Mouse (Mus musculus) forebrain, embryonic 16.5 days (tissue): ENCODE measurements around the gene Ak1. TPM values are rescaled to one million over a fixed set of nuclear protein-coding genes. Genes with fewer than 3 reads are reported as not detected.
A peak's percentile ranks its signal among the peaks of the same experiment; 100 is the strongest.

Source experiments
- ATAC-seq: fragments of 200-750 bp; cut with Nextera tagmentation; 2 replicates; pipeline ENCODE4 v1.8.0; 2017; ENCODE audit warnings: mild to moderate bottlenecking, moderate library complexity
- H3K27ac ChIP-seq: fragments of 300-500 bp; sonication (generic); 2 replicates; pipeline ENCODE4 v1.5.1; 2014; ENCODE audit warnings: low read length, control low read depth
- H3K27me3 ChIP-seq: fragments of 300-500 bp; sonication (generic); replicated peaks from 2 replicates; pipeline ENCODE4 v1.6.1; 2014; ENCODE audit warnings: low read length; ENCODE audit not compliant: control insufficient read depth, insufficient read depth
- H3K36me3 ChIP-seq: fragments of 300-500 bp; sonication (generic); 2 replicates; pipeline ENCODE4 v1.6.1; 2014; ENCODE audit not compliant: control insufficient read depth, insufficient read depth
- H3K4me1 ChIP-seq: fragments of 300-500 bp; sonication (generic); replicated peaks from 2 replicates; pipeline ENCODE4 v1.6.1; 2014; ENCODE audit warnings: low read length; ENCODE audit not compliant: control insufficient read depth, insufficient read depth
- H3K4me2 ChIP-seq: fragments of 300-500 bp; sonication (generic); 2 replicates; pipeline ENCODE4 v1.6.1; 2014; ENCODE audit warnings: mild to moderate bottlenecking, low read length, control low read depth
- H3K4me3 ChIP-seq: fragments of 300-500 bp; sonication (generic); replicated peaks from 2 replicates; pipeline ENCODE4 v1.5.1; 2014; ENCODE audit warnings: mild to moderate bottlenecking, low read length, control low read depth
- H3K9ac ChIP-seq: fragments of 300-500 bp; sonication (generic); replicated peaks from 2 replicates; pipeline ENCODE4 v1.6.1; 2014; ENCODE audit warnings: low read depth, low read length, control low read depth
- H3K9me3 ChIP-seq: fragments of 300-500 bp; sonication (generic); 2 replicates; pipeline ENCODE4 v1.6.1; 2016; ENCODE audit warnings: low read length; ENCODE audit not compliant: control insufficient read depth
- WGBS: fragments of 180-500 bp; shearing (Covaris S2); extraction: QIAGEN DNeasy Blood & Tissue Kit; methylation state at CpG from one replicate; pipeline ENCODE4 v1.1.7; 2014; 5-methylcytosine and 5-hydroxymethylcytosine counted together
- polyA plus RNA-seq: library from polyadenylated mRNA; unstranded; fragments of >200 nt; fragmentation: Nextera tagmentation; extraction: Ambion mirVana; gene quantifications from 2 replicates; pipeline ENCODE4 v1.2.1, GENCODE M21; 2015

Ak1 gene
- polyA plus RNA-seq, 1 experiment from 2014 or later: 91.2 TPM

DNA sequence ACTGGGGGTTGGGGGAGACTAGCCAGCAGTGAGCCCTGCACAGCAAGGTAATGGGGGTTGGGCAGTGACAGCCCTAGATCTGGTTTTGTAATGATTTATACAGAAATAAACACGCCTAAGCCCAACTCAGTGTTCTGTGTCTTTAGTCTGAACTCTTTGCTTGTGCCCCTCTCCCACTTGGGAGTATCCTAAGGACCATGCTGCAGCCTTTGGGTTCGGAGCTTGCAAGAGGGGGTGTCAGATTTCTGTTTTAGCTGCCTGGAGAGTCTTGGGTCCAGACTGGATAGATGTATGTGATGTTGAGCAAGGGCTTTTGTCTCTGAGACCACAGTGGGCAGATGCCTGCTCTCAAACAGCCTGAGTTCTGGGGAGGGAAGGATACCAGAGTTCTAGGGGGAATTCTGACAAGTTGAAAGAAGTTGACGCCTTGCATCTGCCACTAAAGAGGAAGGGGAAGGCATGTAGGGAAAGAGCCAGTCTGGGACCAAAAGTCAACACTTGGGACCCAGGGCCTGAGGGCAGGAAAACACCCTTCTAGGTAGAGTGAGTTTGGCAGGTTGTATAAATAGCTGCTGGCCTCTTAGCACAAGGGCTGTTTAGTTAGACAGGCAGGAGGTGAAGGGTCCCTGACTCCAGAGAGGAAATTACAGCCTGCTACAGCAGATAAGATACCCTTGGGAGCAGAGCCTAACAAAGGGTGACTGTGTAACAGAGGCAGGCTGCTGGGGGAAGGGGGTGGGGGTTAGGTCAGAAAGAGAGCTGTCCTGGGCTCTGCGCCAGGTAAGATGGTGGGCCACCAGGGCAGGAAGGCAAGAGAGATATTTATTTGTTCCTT lies 659 bp upstream of the Ak1 start:
- H3K9ac ChIP-seq: peak overlapping the region; percentile 4; the same call in 1 of the 2 replicates
- H3K27ac ChIP-seq: no peak overlapping the region
- H3K4me2 ChIP-seq: no peak overlapping the region
- no peak overlapping the region for H3K4me3 ChIP-seq
- H3K9me3 ChIP-seq: peaks cover 3% of the 10 kb centered on the region; the same call in 1 of the 2 replicates
- 60% methylated on average over 4 of the region's 4 CpGs for WGBS
- H3K27me3 ChIP-seq: no peaks in the 10 kb centered on the region
- H3K36me3 ChIP-seq: no peaks in the 10 kb centered on the region
- no peak for ATAC-seq
- peaks cover 13% of the 10 kb centered on the region for H3K4me1 ChIP-seq

DNA sequence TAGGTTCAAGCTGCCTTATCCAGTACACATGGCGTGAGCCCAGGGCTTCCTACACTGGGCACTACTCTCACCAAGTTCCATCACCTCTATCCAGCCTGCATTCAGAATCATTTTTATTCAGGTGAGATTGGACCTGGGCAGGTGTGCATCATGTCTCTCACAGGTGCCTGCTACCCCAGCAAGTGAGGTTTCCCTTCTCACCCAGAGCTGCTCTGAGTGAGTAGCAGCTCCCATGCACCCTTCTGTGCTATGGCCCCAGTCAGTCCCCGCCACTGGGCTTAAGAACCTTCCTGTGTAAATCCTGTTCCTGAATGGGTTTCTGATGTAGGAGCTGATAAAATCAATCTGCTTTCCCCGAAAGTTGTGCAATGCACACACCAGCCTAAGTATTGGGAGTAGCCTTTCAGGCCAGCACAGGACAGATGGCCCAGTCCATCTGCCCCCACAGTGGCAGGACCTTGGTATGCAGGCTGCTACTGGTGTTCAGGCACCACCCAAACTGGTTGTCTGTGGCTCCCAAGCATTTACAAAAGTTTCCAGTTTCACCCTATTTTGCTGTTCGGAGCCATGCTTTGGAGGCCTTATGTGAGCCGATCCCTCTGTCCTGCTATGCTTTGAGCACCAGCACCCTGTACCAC lies 2.7 kb downstream of the Ak1 start:
- H3K36me3 ChIP-seq: no peaks in the 10 kb centered on the region
- no peak overlapping the region for H3K9ac ChIP-seq
- no peaks in the 10 kb centered on the region for H3K9me3 ChIP-seq
- H3K27ac ChIP-seq: no peak overlapping the region
- H3K4me1 ChIP-seq: peaks cover 36% of the 10 kb centered on the region
- no peak overlapping the region for H3K4me2 ChIP-seq
- H3K27me3 ChIP-seq: no peaks in the 10 kb centered on the region
- no peak for ATAC-seq
- WGBS: 93% methylated on average over 5 of the region's 5 CpGs
- no peak overlapping the region for H3K4me3 ChIP-seq

GRCm38 (mm10) chr2:32625212-32625872 lies 3.8 kb downstream of the Ak1 start:
- Histone ChIP-seq H3K4me1 (peaks cover 41% of the 10 kb centered on the region), H3K27ac (peak overlapping the region; percentile 85), H3K36me3 (no peaks in the 10 kb centered on the region), H3K27me3 (no peaks in the 10 kb centered on the region), H3K4me3 (peak overlapping the region; percentile 47), H3K9ac (peak overlapping the region; percentile 65), H3K4me2 (peak overlapping the region; percentile 64), H3K9me3 (no peaks in the 10 kb centered on the region)
- WGBS: under 1% methylated on average over 13 of the region's 13 CpGs
- ATAC-seq: peak; percentile 81

- Histone ChIP-seq H3K4me3 (peak overlapping the region; percentile 47), H3K36me3 (no peaks in the 10 kb centered on the region), H3K9ac (peak overlapping the region; percentile 65), H3K27me3 (no peaks in the 10 kb centered on the region), H3K4me1 (peaks cover 38% of the 10 kb centered on the region), H3K27ac (peak overlapping the region; percentile 85), H3K4me2 (peak overlapping the region; percentile 64), H3K9me3 (no peaks in the 10 kb centered on the region)
- 56% methylated on average over 5 of the region's 5 CpGs for WGBS
- 0 out of 2 replicates have a peak, but pooled peaks have one; percentile 0 for ATAC-seq
Measured at GRCm38 (mm10) chr2:32625873-32626694, 4.5 kb downstream of the Ak1 start.

- Histone ChIP-seq H3K4me3 (no peak overlapping the region), H3K9me3 (no peaks in the 10 kb centered on the region), H3K27ac (no peak overlapping the region), H3K27me3 (no peaks in the 10 kb centered on the region), H3K9ac (no peak overlapping the region), H3K36me3 (no peaks in the 10 kb centered on the region), H3K4me2 (no peak overlapping the region), H3K4me1 (peaks cover 38% of the 10 kb centered on the region)
- ATAC-seq: no peak
- 74% methylated on average over 19 of the region's 20 CpGs for WGBS
Measured at GRCm38 (mm10) chr2:32627266-32628043, 5.9 kb downstream of the Ak1 start.

GRCm38 (mm10) chr2:32628044-32628550 lies 6.5 kb downstream of the Ak1 start:
- H3K9me3 ChIP-seq: no peaks in the 10 kb centered on the region
- H3K4me1 ChIP-seq: peaks cover 38% of the 10 kb centered on the region
- no peaks in the 10 kb centered on the region; the same call in 1 of the 2 replicates for H3K36me3 ChIP-seq
- H3K9ac ChIP-seq: no peak overlapping the region; the same call in 1 of the 2 replicates
- H3K27ac ChIP-seq: no peak overlapping the region
- H3K4me2 ChIP-seq: no peak overlapping the region
- no peak for ATAC-seq
- whole genome bisulfite sequencing: 72% methylated on average over 4 of the region's 4 CpGs
- H3K27me3 ChIP-seq: no peaks in the 10 kb centered on the region
- H3K4me3 ChIP-seq: no peak overlapping the region

DNA sequence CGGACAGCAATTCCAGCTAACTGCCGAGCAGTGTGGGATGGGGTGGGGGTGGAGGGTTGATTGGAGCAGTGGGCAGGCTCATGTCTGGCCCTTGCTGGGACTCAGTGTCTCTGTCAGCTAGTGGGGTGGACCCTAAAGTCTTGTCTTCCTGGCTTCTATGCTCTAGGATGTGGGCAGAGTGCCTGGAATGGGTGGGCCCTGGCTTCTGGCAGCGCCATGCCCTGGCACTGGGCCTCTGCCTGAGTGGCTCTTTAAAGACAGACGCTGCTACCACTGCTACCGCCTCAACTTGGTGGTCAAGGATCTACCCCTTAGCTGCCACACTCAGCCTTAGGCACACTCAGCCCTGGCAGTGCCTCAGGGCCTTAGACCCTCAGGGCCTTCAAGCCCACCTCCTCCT lies 7.2 kb downstream of the Ak1 start:
- no peak overlapping the region for H3K4me2 ChIP-seq
- 16% methylated on average over 5 of the region's 5 CpGs for WGBS
- H3K27me3 ChIP-seq: no peaks in the 10 kb centered on the region
- no peaks in the 10 kb centered on the region; the same call in 1 of the 2 replicates for H3K36me3 ChIP-seq
- no peaks in the 10 kb centered on the region for H3K9me3 ChIP-seq
- no peak overlapping the region for H3K4me3 ChIP-seq
- H3K27ac ChIP-seq: no peak overlapping the region
- no peak overlapping the region; the same call in 1 of the 2 replicates for H3K9ac ChIP-seq
- H3K4me1 ChIP-seq: peaks cover 38% of the 10 kb centered on the region
- ATAC-seq: peak; percentile 32; the same call in 1 of the 2 replicates
